Mouse (Mus musculus) thymus, adult 18-20 months (tissue): ENCODE measurements at regions not wholly inside any gene's neighbourhood (a gene's known extent, or its start where the extent isn't known, plus 50 kb on each side); places are given as distances from the start of the nearest gene placed in this dataset.

Experiments used
- DNase-seq, 2 experiments: peaks; one replicate each; pipeline ENCODE4 v3.0.0; 2022; ENCODE audit warnings: mixed read lengths in 2 of 2

DNA sequence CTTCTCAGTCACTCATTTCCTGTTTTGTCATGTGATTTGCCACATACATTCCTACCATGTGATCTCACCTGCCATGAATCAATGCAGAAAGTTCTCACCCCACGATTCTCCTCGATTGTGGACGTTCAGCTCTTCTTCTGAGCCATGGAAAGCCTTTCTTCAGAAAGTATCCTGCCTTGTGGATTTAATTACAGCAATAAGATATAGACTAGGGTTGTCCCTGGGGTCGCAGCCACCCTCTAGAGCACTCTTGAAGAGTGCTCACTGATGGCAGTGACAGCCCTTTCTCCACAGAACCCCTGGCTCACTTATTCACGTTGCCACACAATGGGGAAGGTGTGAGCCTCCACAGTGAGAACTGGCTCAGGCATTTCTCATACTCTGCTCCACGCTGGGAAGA lies 345.1 kb downstream of the Wdr11 start:
- no peak for DNase-seq

DNA sequence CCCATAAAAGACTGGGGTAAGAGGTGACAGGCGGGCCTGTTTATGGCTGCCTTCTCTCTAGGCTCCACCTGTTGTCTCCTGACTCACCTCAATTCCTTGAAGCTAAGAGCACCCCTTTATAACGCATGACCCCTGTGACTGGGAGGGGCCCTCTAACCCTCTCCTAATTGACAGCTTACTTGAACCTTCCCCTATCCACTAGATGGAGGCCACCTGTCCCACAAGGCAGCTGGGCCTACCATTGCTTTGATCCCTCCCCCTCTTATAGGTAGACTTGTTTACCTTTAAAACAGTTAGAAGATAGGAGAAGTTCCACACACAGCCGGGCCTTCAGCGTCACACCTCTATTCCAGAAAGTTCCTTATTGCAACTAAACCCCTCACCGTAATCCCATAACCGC lies 346.1 kb downstream of the Wdr11 start:
- DNase-seq = no peak

DNA sequence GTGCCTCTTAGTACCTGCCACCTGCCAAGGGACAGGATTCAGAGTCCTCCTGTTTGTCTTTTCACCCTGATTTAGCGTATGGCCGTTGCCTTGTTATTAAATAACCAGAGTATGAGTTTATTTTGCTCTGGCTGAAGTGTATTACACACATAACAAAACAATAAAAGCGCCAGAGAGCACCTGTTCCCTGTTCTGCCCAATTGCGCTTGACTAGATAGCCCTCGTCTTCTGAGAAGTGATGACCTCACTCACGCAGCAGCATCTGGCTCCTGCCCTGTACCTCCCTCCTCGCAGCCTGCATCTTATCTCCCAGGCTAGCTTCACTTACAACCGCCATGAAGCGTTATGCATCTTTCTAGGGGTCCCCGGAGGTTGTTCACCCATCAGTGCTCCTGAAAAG lies 346.5 kb downstream of the Wdr11 start:
- DNase-seq = no peak

DNA sequence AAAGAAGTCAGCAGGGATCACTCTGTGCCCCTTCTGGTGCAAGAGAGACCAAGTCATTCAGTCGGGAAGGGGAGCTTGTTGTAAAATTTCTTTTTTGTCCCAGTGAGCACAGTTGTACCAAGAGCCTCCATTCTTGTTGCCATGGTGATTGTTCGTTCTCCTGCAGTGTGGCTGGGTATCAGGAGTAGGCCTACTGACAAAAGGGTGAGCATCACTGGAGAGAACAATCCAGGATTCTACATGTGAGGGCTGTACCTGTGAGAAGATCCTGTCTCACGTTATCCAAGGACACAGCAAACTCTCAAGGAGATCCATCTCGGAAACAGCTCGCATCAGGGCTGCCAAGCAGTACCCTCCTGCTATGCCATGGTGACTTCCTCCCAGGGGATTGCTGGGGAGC lies 347.6 kb downstream of the Wdr11 start:
- no peak for DNase-seq

DNA sequence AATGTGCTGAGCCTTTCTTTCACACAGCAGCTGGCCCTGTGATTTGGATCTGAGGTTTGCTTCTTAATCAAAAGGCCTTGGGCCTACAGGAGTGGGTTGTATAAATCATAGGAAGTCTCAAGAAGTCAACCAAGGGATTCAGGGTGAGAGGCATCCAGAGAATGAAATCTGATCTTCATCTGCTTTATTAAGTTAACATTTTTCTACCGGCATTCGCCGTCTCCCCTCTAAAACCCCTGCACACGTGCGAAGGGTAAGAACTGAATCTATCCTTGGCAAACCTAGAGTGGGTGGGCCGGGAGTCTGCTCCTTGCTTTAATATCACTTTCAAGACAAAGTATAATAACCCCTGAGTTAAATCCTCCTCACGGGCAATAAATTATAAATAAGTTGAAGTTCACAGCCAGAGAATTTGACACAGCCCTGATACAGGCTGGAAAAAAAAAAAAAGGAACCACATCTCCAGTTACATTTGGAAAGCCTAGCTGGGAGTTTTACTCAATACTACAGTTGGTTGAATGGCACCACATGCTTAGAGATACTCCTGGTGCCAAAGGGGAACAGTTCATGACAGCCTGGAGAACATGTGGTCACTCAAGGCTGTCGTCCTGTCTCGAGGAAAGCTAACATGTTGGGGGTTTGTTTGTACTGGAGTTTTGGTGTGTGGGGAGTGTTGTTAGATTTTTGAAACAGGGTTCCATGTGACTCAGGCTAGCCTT lies 349.8 kb downstream of the Wdr11 start:
- no peak for DNase-seq

DNA sequence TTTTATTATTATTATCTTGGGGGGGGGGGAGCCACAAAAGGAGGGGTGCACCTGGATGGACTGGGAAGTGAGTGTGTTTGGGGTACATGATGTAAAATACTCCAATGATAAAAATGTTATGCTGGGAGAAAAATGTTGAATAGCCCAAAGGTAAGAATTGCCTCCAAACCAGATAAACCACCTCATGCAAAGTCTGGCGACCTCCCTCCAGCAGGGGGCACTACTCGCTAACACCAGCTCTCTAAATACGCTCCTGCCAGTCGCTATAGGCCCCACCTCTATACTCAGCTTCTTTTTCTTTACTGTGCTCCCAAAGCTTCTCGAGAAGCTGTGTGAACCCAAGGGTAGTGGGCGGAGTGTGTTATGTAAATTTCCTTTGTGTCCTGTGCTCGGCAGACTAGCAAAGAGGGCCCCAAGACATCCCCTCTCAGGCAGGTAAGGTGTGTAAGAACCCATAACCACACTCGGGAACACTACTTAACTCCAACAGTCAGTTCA lies 357.0 kb downstream of the Wdr11 start:
- DNase-seq = no peak

DNA sequence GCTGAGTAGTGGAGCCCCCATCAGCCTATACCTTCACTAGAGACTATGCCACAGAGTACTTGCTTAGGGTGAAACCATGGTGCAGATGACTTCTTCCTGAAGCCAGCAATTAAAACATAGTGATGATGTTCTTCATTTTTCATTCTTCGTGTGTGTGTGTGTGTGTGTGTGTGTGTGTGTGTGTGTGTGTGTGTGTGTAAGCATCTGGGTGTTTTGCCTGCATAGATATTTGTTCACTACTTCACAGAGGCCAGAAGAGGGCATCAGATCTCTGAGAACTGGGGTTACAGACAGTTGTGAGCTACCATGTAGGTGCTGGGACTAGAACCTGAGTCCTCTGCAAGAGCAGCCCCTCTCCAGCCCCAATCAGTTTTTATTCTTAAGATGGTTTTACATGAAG lies 358.8 kb downstream of the Wdr11 start:
- no peak for DNase-seq

DNA sequence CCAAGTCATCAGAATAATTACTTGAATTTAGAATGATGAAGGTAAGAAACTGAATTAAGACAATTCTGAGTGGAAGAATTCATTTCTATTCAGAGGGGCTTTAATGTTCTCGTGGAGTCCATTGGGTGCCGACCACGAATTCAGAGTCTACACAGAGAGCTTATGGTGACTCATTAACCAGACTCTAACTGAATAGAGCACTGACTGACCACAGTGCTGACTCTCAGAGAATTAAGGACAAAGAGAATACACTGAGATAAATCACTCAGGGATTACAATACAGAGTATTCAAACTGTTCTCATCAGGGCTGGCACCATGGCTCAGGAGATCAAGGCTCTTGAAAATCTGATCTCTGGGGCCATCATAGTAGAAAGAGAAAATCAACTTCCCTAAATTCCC lies 366.7 kb downstream of the Wdr11 start:
- DNase-seq = no peak

DNA sequence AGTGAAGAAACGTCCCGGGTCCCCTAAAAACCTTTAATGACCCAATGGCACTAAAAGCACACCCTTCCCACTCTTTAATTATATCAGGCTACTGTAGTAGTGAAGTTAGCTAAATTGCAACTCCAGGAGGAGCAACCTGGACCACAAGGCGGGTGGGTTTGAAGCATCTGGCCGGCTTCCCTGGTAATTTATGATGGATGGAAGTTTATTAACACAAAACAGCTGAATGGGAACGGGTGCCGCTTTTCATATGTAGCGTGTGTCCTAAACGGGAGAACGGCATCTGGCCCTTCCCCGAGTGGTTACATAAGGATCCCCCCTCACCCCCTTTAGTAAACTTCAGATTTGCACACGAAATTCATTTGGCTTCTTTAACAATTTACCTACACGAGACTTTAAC lies 370.9 kb downstream of the Wdr11 start:
- DNase-seq = no peak

DNA sequence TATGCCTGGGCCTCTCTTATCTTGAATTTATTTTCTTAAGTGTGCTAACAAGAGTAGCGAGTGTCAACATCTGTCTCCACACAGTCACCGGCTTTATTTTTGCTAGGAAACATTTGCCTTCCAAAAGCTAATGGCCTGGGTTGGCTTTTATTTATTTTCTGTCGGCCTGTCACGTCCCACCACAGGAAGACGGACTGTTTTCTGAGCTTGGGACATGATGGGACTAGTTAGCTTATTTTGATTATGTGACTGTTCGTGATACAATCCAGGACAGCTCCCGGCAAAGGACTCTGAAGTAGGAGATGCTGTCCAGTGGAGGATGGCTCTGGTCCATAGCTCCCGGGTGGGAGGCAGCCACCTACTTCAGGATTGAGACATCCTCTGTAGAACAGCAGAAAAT lies 372.5 kb downstream of the Wdr11 start:
- no peak for DNase-seq

DNA sequence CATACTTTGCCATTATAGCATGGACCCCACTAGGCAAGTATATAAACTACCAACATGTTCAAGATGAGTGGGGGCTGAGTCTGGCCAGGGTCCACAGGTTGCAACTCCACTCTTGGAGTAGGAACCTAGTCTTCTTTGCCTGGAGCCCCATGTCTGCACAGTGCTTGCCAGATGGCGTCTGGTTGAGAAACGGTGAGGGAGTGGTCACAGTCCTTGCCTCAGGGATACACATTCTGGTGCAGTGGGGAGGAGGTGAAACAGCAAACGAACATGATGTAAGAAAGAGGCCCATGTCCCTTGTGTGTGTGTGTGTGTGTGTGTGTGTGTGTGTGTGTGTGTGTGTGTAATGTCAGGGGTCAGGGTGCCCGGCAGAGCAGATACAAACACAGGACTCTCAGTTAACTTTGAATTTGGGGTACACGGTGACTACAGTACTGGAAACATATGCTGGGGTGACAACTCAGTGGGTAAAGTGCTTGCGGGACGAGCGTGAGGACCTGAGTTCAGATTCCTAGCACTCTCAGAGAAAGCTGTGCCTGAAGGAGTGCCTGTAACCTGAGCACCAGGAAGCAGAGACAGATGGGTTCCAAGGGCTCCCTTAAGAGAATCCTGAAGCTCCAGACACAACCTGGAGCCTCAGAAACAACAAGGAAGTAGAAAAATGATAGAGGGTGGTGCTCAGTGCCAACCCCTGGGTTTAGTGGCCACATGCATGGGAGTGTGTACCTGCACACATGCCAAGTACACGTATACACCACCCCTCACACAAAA lies 373.8 kb downstream of the Wdr11 start:
- DNase-seq = no peak

DNA sequence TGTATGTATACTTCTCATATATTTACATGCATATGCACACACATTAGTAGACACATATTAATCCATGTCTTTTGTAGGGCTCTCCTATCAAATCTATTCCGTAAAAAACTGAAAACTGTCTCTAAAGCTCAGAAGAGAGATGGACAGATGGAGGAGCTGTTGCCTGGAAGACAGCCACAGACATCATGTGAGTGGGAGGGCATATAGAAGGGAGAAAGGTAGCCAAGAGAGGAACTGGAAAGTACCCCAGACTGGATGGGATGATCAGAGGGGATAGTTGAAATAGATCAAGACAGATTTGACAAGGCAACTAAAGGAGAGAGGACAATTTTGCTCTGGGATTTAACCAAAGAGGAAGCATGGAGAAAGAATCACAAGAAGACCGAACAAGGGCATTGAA lies 375.1 kb downstream of the Wdr11 start:
- no peak for DNase-seq

DNA sequence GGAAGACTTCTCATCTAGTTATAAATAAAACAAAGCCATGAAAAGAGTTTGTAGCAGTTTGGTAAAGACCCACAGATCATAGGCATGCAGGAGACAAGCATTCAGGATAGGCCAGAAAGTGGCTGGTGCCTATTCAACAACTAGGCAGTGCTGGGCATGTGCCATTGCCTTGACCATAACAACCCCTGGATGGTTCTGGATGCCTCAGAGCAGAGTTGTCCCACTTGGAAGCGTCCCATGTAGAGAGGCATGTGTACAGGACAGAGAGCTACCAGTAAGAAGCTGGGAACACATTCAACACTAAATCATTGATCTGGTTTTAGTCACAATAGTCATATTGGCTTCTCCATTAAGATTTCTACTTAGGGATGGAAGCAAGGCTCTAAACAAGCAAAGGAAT lies 378.5 kb downstream of the Wdr11 start:
- DNase-seq = no peak

DNA sequence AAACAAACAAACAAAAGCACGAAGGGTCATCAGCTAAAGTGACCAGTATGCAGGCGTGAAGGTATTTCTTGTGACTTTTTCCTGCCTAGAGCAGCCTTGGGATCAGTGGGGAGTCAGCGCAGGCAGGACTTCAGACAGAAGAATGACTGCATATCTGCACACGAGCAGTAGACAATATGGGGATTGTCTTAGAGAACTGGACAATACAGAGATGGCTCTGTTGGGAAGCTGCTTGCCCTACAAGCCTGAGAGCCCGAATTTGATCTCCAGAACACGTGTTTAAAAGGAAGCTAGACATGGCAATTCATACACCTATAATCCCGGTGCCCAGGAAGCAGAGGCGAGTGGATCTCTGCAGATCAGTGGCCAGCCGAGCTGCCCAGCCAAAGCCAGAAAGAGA lies 382.5 kb downstream of the Wdr11 start:
- no peak for DNase-seq

DNA sequence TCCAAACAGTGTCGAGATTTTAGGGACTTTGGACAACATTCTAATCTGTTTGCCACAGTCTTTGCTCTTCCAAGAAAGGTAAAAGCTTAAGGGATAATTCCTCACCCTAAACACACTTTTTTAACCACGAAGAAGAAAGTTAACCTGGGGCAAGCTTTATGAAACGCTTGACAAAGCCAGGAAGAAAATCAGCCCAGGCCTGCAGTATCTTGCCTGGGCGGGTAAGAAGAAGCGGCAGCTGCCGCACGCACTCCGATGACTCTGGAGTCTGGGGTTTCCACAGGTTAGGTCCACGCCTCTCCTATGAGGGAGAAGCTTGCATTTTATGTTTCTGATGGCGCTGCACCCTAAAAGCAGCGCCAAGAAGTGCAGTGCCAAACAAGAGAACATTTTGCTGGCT lies 383.2 kb downstream of the Wdr11 start:
- DNase-seq = no peak

DNA sequence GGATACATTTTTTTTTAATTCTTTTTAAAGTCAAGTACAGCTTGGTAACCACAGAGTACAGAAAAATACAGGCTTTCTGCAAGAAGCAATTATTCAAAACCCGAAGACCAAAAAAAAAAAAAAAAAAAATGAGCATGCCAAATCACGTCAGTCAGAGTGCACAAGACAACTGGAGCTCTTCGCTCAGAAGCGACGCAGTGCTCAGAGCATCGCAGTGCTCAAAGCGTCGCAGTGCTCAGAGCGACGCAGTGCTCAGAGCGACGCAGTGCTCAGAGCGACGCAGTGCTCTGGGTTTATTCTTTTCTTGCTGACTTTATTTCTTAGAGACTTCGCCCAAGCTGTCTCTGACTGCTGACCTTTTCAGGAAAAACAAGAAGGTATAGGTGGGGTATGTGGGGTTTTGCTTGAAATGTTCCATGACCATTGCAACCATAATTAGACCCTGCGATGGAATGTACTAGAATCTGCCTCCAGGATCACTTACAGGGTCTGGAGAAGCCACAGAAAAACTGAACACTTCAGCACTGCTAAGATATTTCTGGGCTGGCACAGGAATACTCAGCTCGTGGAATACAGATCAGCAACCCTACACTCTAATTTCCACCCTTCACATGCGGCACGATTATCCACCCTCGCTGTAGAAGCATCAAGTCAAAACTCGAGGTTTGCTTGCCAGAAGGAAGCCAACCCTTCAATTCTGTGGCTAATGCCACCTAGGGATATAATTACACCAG lies 384.3 kb downstream of the Wdr11 start:
- no peak for DNase-seq

DNA sequence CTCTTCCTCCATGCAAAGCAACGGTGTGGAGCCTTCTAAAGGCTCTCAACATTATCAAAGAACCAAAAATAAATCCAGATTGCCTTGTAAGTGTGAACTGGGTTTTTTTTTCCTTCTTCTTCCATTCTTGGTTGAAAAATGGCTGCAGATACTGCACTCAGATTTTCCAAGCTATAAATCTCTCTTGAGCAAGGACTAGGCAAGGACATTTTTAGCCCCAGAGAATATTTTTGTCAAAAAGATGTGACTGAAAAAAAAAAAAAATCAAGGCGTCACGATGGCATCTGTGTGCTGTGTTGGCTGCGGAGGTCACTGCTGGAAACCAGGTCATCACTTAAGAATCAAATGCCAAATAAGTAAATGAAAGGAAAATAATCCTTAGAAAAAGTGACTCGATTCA lies 386.9 kb downstream of the Wdr11 start:
- no peak for DNase-seq

DNA sequence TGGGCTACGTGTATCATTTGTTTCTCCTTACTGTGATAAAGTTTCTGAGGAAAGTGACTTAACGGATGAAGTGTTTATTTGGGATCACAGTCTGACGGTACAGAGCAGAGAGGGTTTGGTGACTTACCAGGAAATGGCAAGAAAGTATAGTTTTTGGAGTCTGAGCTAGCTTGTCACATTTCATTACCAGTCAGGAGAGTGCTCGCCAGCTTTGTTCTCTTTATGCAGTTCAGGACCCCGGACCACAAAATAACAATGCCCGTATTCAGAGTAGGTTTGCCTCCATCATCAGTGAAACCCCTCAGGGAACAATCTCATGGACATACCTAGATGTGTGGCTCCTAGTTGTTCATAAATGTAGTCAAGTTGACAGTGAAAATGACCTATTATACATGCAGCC lies 387.7 kb downstream of the Wdr11 start:
- DNase-seq = no peak

DNA sequence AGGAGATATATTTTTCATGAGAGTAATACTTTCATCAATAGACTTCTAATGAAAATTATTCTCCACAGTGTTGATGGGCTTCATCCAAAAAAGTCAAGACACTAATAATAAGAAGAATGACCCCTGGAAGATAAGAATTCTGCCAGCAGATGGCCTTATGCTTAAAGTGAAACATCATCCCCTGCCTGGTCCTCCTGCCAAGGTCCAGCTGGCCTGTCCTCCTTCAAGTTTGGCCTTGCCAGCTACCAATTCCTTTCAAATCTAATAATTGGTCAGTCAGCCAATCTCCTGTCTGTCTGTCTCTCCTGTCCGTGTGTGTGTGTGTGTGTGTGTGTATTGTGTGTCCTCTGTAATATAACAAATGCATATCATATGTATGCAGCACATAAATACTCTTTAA lies 388.8 kb downstream of the Wdr11 start:
- DNase-seq = no peak

DNA sequence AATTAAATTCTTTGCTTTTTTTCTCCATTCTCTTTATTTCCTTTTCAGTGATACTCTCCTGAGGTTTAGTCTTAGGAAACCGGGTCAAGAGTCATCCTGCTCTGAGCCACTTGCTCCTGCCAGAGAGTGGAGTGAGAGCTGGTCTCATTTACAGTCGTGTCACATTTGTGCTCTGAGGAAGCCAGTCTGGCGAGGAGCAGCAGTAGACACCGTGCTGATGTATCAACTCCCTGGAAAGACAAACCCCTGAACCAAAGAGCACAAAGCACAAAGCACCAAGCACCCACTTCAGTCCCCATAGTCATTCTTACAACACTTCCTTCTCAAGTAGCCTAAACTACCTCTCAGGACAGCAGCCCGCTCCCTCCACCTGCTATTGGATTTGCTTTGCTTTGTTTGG lies 390.7 kb downstream of the Wdr11 start:
- no peak for DNase-seq

DNA sequence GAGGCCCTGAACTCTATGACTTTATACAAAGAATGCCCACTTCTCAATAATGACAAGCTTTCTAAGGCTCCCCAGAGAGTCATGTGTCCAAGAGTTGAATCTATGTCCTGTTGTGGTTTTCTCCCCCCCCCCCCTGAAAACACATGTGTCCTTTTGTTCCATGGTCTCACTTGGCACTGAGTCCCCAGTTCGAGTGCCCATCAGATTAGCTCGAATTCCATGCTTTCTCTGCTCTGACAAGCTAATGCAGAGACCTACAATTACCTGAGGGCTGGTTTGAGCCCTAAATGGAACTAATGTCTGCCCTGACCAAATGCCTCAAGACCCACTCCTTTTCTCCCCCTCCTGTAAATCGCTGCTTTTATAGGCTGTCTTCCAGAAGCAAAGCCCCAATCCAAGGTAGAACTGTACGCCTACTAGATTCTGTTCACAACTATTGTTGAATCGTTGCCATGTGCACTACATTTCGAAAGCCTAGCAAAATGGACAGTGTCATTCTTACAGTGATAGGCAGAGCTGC lies 392.0 kb downstream of the Wdr11 start:
- no peak for DNase-seq

DNA sequence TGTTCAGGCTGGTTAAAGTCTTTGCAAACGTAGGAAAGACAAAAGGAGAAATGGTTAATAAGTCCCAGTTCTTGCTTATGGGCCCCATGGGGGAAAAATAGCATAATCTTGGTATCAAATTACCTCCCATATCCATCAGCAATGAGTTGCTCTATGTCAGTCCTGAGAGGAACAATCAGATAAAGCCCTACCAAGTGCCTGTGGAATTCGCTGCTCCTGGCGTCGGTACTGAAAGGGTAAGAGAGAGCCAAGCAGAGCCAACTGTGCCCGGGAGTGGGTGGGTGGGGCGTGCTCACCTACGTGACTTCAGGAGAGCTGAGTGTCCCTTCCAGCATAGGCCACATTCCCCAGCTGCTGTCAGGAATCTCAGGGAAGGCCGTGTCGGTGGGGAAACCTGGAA lies 392.7 kb downstream of the Wdr11 start:
- no peak for DNase-seq

DNA sequence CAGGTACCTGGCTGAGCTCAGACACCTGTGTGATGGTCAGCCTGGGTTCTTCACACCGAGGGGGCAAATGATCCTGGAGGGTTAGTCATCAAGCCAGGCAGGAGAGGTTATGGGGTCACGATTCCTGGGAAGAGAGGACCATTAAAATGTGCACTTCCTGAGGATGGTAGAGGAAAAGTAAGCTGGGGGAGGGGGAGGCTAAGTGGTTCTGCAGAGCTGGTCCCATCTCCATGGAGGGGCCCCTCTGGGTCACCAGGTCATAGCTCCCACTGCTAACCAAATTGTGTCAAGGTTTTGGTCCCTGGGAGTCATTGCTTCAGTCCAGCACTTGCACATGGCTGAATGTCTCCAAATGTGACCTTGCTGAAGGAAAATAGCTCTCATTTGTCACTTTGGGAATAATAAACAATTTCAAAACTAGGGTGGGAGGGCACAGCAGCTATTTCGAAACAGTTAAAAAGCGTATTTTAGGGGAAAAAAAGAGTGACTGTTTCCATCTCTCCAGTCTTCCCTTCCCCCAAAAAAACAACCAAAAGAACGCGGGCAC lies 395.5 kb downstream of the Wdr11 start:
- DNase-seq = no peak
